Comparison of ENCODE assay signal across 20 mouse cellular contexts in genomic region chr12:73540402-73540801, GRCm38 (mm10). TPM values are rescaled to one million over a fixed set of nuclear protein-coding genes. Genes with fewer than 3 reads are reported as not detected.
"Had no signal": no experiment of that assay in that cellular context is flagged by ENCODE, and none has a peak within 500 bp of the region (broad histone marks: within the 10 kb centered on the region; RNA-seq: fewer than 3 reads in every experiment).

No protein-coding gene starts in this region.

- H3K9ac ChIP-seq: liver, postnatal 0 days; lung, embryonic 15.5 days; midbrain, embryonic 13.5 days; midbrain, embryonic 15.5 days; neural tube, embryonic 12.5 days; stomach, embryonic 15.5 days had no signal

- ATAC-seq: liver, postnatal 0 days; lung, postnatal 0 days; midbrain, embryonic 15.5 days had no signal

- H3K4me2 ChIP-seq: lung, embryonic 15.5 days; midbrain, embryonic 11.5 days; midbrain, embryonic 13.5 days; midbrain, embryonic 15.5 days; neural tube, embryonic 12.5 days; stomach, embryonic 15.5 days had no signal

- H3K9me3 ChIP-seq: lung, embryonic 15.5 days; midbrain, embryonic 13.5 days; midbrain, embryonic 15.5 days; neural tube, embryonic 12.5 days; stomach, embryonic 15.5 days had no signal

- DNase-seq: liver, postnatal 0 days; lung, adult 2 months; lung, postnatal 14 days; lung, postnatal 36 days; right cerebral cortex, postnatal 14 days; thymus, adult 2 months; thymus, postnatal 25 days; thymus, postnatal 4 days had no signal

- H3K36me3 ChIP-seq: lung, embryonic 15.5 days; midbrain, embryonic 13.5 days; midbrain, embryonic 15.5 days; neural tube, embryonic 12.5 days; stomach, embryonic 15.5 days had no signal

- H3K4me3 ChIP-seq: lung, embryonic 15.5 days; midbrain, embryonic 13.5 days; midbrain, embryonic 15.5 days; neural tube, embryonic 12.5 days; stomach, embryonic 15.5 days had no signal

- H3K27ac ChIP-seq: lung, embryonic 15.5 days; macrophage; midbrain, embryonic 13.5 days; midbrain, embryonic 15.5 days; neural tube, embryonic 12.5 days; stomach, embryonic 15.5 days; stomach, postnatal 0 days had no signal

RNA-seq across cellular contexts. Expression of gene Tmem30b, which starts 5.8 kb away (rescaled TPM):
- total RNA-seq: megakaryocyte progenitor cell, adult 5-6 weeks; monocyte, adult 5-6 weeks; neutrophil, adult 5-6 weeks had no signal
- polyA plus RNA-seq: macrophage had no signal
